Mouse (Mus musculus) stomach, embryonic 16.5 days (tissue): ENCODE results near the gene Ppif. TPM values are rescaled to one million over a fixed set of nuclear protein-coding genes. Genes with fewer than 3 reads are reported as not detected.

ENCODE experiments used
- ATAC-seq: fragments of 200-750 bp; cut with Nextera tagmentation; 2 replicates; pipeline ENCODE4 v1.8.0; 2017; ENCODE audit warnings: moderate number of reproducible peaks, moderate TSS enrichment; ENCODE audit not compliant: insufficient read depth, low FRiP score
- H3K27ac ChIP-seq: fragments of 300-500 bp; sonication (generic); 2 replicates; pipeline ENCODE4 v1.5.1; 2014; ENCODE audit warnings: low read length
- H3K27me3 ChIP-seq: fragments of 300-500 bp; sonication (generic); 2 replicates; pipeline ENCODE4 v1.6.1; 2014; ENCODE audit warnings: low read length, control low read depth, mixed read lengths; ENCODE audit not compliant: control insufficient read depth, insufficient read depth
- H3K36me3 ChIP-seq: fragments of 300-500 bp; sonication (generic); 2 replicates; pipeline ENCODE4 v1.6.1; 2014; ENCODE audit warnings: low read length; ENCODE audit not compliant: control insufficient read depth, insufficient read depth
- H3K4me1 ChIP-seq: fragments of 300-500 bp; sonication (generic); 2 replicates; pipeline ENCODE4 v1.6.1; 2014; ENCODE audit warnings: low read length, control low read depth, mixed read lengths; ENCODE audit not compliant: control insufficient read depth, insufficient read depth
- H3K4me2 ChIP-seq: fragments of 300-500 bp; sonication (generic); 2 replicates; pipeline ENCODE4 v1.6.1; 2014; ENCODE audit warnings: low read depth, low read length, mixed read lengths
- H3K4me3 ChIP-seq: fragments of 300-500 bp; sonication (generic); replicated peaks from 2 replicates; pipeline ENCODE4 v1.5.1; 2014; ENCODE audit warnings: mild to moderate bottlenecking, low read length
- H3K9ac ChIP-seq: fragments of 300-500 bp; sonication (generic); 2 replicates; pipeline ENCODE4 v1.6.1; 2014; ENCODE audit warnings: low read length
- H3K9me3 ChIP-seq: fragments of 300-500 bp; sonication (generic); replicated peaks from 2 replicates; pipeline ENCODE4 v1.6.1; 2016; ENCODE audit warnings: low read length, control low read depth; ENCODE audit not compliant: control insufficient read depth
- whole genome bisulfite sequencing: fragments of 180-500 bp; shearing (Covaris S2); extraction: QIAGEN DNeasy Blood & Tissue Kit; methylation state at CpG from one replicate; pipeline ENCODE4 v1.1.7; 2014; 5-methylcytosine and 5-hydroxymethylcytosine counted together
- polyA plus RNA-seq: library from polyadenylated mRNA; unstranded; fragments of >200 nt; fragmentation: Nextera tagmentation; extraction: Ambion mirVana; gene quantifications from 2 replicates; pipeline ENCODE4 v1.2.1, GENCODE M21; 2015

Ppif gene
- polyA plus RNA-seq, 1 experiment from 2014 or later = 47.7 TPM

GRCm38 (mm10) chr14:25738591-25739001 is 44.6 kb downstream of the Ppif start:
- Histone ChIP-seq H3K4me1 (peaks cover 49% of the 10 kb centered on the region), H3K9ac (peak overlapping the region; percentile 46), H3K4me3 (no peak overlapping the region), H3K9me3 (no peaks in the 10 kb centered on the region), H3K36me3 (peaks cover 3% of the 10 kb centered on the region; the same call in 1 of the 2 replicates), H3K27ac (peak overlapping the region; percentile 78), H3K27me3 (no peaks in the 10 kb centered on the region), H3K4me2 (peak overlapping the region; percentile 22; the same call in 1 of the 2 replicates)
- peak; percentile 64 for ATAC-seq
- WGBS = 22% methylated on average over 14 of the region's 14 CpGs

GRCm38 (mm10) chr14:25739957-25740565 is 46.1 kb downstream of the Ppif start:
- H3K27ac ChIP-seq = no peak overlapping the region
- H3K4me2 ChIP-seq = no peak overlapping the region
- H3K36me3 ChIP-seq = peaks cover 3% of the 10 kb centered on the region; the same call in 1 of the 2 replicates
- peaks cover 41% of the 10 kb centered on the region for H3K4me1 ChIP-seq
- 70% methylated on average over 4 of the region's 4 CpGs for WGBS
- 0 out of 2 replicates have a peak, but pooled peaks have one; percentile 14 for ATAC-seq
- no peaks in the 10 kb centered on the region for H3K9me3 ChIP-seq
- H3K9ac ChIP-seq = no peak overlapping the region
- H3K4me3 ChIP-seq = no peak overlapping the region
- H3K27me3 ChIP-seq = no peaks in the 10 kb centered on the region

- Histone ChIP-seq H3K36me3 (peaks cover 3% of the 10 kb centered on the region; the same call in 1 of the 2 replicates), H3K9me3 (no peaks in the 10 kb centered on the region), H3K9ac (no peak overlapping the region), H3K4me3 (no peak overlapping the region), H3K4me2 (no peak overlapping the region), H3K27me3 (no peaks in the 10 kb centered on the region), H3K4me1 (peaks cover 32% of the 10 kb centered on the region), H3K27ac (no peak overlapping the region)
- 68% methylated on average over 3 of the region's 3 CpGs for whole genome bisulfite sequencing
- no peak for ATAC-seq
These were observed 47.3 kb downstream of the Ppif start for GRCm38 (mm10) chr14:25741211-25741610.

GRCm38 (mm10) chr14:25741840-25742367 is 48.0 kb downstream of the Ppif start:
- Histone ChIP-seq H3K4me3 (no peak overlapping the region), H3K27me3 (no peaks in the 10 kb centered on the region), H3K4me1 (peaks cover 25% of the 10 kb centered on the region), H3K27ac (no peak overlapping the region), H3K9ac (no peak overlapping the region), H3K36me3 (peaks cover 3% of the 10 kb centered on the region; the same call in 1 of the 2 replicates), H3K4me2 (no peak overlapping the region), H3K9me3 (no peaks in the 10 kb centered on the region)
- ATAC-seq = no peak
- 47% methylated on average over 5 of the region's 5 CpGs for WGBS

GRCm38 (mm10) chr14:25742943-25743342 is 49.0 kb downstream of the Ppif start:
- Histone ChIP-seq H3K9me3 (no peaks in the 10 kb centered on the region), H3K27me3 (no peaks in the 10 kb centered on the region), H3K9ac (no peak overlapping the region), H3K4me1 (peaks cover 23% of the 10 kb centered on the region), H3K4me3 (no peak overlapping the region), H3K27ac (no peak overlapping the region), H3K36me3 (peaks cover 3% of the 10 kb centered on the region; the same call in 1 of the 2 replicates), H3K4me2 (no peak overlapping the region)
- WGBS = 84% methylated on average over 5 of the region's 5 CpGs
- no peak for ATAC-seq

GRCm38 (mm10) chr14:25745365-25746184 is 51.6 kb downstream of the Ppif start:
- Histone ChIP-seq H3K27ac (no peak overlapping the region), H3K9me3 (no peaks in the 10 kb centered on the region), H3K27me3 (no peaks in the 10 kb centered on the region), H3K9ac (0 out of 2 replicates have a peak overlapping the region, but pooled peaks have one; percentile 7), H3K36me3 (peaks cover 8% of the 10 kb centered on the region; the same call in 1 of the 2 replicates), H3K4me2 (no peak overlapping the region), H3K4me1 (peaks cover 24% of the 10 kb centered on the region), H3K4me3 (no peak overlapping the region)
- no peak for ATAC-seq
- 49% methylated on average over 11 of the region's 11 CpGs for WGBS

- Histone ChIP-seq H3K9ac (no peak overlapping the region), H3K4me1 (peaks cover 29% of the 10 kb centered on the region), H3K27me3 (no peaks in the 10 kb centered on the region), H3K9me3 (no peaks in the 10 kb centered on the region), H3K36me3 (peaks cover 4% of the 10 kb centered on the region; the same call in 1 of the 2 replicates), H3K27ac (no peak overlapping the region), H3K4me3 (no peak overlapping the region), H3K4me2 (no peak overlapping the region)
- no peak for ATAC-seq
- WGBS = 88% methylated on average over 6 of the region's 6 CpGs
These were observed 52.4 kb downstream of the Ppif start for GRCm38 (mm10) chr14:25746371-25746770.

- H3K27me3 ChIP-seq = no peaks in the 10 kb centered on the region
- no peak overlapping the region for H3K27ac ChIP-seq
- H3K4me3 ChIP-seq = no peak overlapping the region
- no peak overlapping the region for H3K9ac ChIP-seq
- H3K36me3 ChIP-seq = peaks cover 4% of the 10 kb centered on the region; the same call in 1 of the 2 replicates
- H3K9me3 ChIP-seq = no peaks in the 10 kb centered on the region
- no peak overlapping the region for H3K4me2 ChIP-seq
- ATAC-seq = no peak; the same call in 1 of the 2 replicates
- peaks cover 29% of the 10 kb centered on the region for H3K4me1 ChIP-seq
- 61% methylated on average over 21 of the region's 21 CpGs for WGBS
These were observed 53.3 kb downstream of the Ppif start for GRCm38 (mm10) chr14:25746971-25747945.
